Mouse (Mus musculus) heart, embryonic 14.5 days (tissue): ENCODE results near the gene Pisd. TPM values are rescaled to one million over a fixed set of nuclear protein-coding genes. Genes with fewer than 3 reads are reported as not detected.

Experiments used
- ATAC-seq: fragments of 200-750 bp; cut with Nextera tagmentation; 2 replicates; pipeline ENCODE4 v1.8.0; 2017; ENCODE audit warnings: low read depth, moderate TSS enrichment; ENCODE audit not compliant: insufficient number of reproducible peaks, insufficient read depth, low FRiP score
- H3K27ac ChIP-seq, 2 experiments: fragments of 200-500 bp in 1 of 2; fragments of 300-500 bp in 1 of 2; sonication (generic) in 1 of 2; replicated peaks in 1 of 2; 2 replicates each; pipeline ENCODE4 v1.5.1; 2012 to 2014; ENCODE audit warnings: low read depth in 2 of 2, low read length in 2 of 2, control low read depth in 1 of 2, mild to moderate bottlenecking in 1 of 2, mixed read lengths in 1 of 2; ENCODE audit not compliant: control insufficient read depth in 1 of 2, insufficient read depth in 1 of 2
- H3K27me3 ChIP-seq: fragments of 300-500 bp; sonication (generic); 2 replicates; pipeline ENCODE4 v1.6.1; 2014; ENCODE audit warnings: mild to moderate bottlenecking, low read length, control low read depth; ENCODE audit not compliant: control insufficient read depth, insufficient read depth
- H3K36me3 ChIP-seq: fragments of 300-500 bp; sonication (generic); 2 replicates; pipeline ENCODE4 v1.6.1; 2014; ENCODE audit warnings: mild to moderate bottlenecking, control low read depth, low read length, mixed read lengths; ENCODE audit not compliant: control insufficient read depth, insufficient read depth
- H3K4me1 ChIP-seq, 2 experiments: fragments of 200-500 bp in 1 of 2; fragments of 300-500 bp in 1 of 2; sonication (generic) in 1 of 2; 2 replicates each; pipeline ENCODE4 v1.6.1; 2012 to 2014; ENCODE audit warnings: low read length in 2 of 2, control low read depth in 1 of 2, mixed read lengths in 1 of 2; ENCODE audit not compliant: control insufficient read depth in 2 of 2, insufficient read depth in 2 of 2
- H3K4me2 ChIP-seq: fragments of 300-500 bp; sonication (generic); 2 replicates; pipeline ENCODE4 v1.6.1; 2014; ENCODE audit warnings: mild to moderate bottlenecking, low read length
- H3K4me3 ChIP-seq, 2 experiments: fragments of 200-500 bp in 1 of 2; fragments of 300-500 bp in 1 of 2; sonication (generic) in 1 of 2; 2 replicates each; pipeline ENCODE4 v1.5.1; 2012 to 2014; ENCODE audit warnings: low read length in 2 of 2, mild to moderate bottlenecking in 2 of 2, control low read depth in 1 of 2, low read depth in 1 of 2, moderate library complexity in 1 of 2; ENCODE audit not compliant: control insufficient read depth in 1 of 2, insufficient read depth in 1 of 2
- H3K9ac ChIP-seq: fragments of 300-500 bp; sonication (generic); 2 replicates; pipeline ENCODE4 v1.6.1; 2014; ENCODE audit warnings: mild to moderate bottlenecking, low read length
- H3K9me3 ChIP-seq: fragments of 300-500 bp; sonication (generic); 2 replicates; pipeline ENCODE4 v1.6.1; 2016; ENCODE audit warnings: low read length, control low read depth; ENCODE audit not compliant: control insufficient read depth
- WGBS: fragments of 180-500 bp; shearing (Covaris S2); extraction: QIAGEN DNeasy Blood & Tissue Kit; methylation state at CpG from one replicate; pipeline ENCODE4 v1.1.7; 2014; 5-methylcytosine and 5-hydroxymethylcytosine counted together
- polyA plus RNA-seq: library from polyadenylated mRNA; unstranded; fragments of >200 nt; fragmentation: Nextera tagmentation; extraction: Ambion mirVana; gene quantifications from 2 replicates; pipeline ENCODE4 v1.2.1, GENCODE M21; 2014

The Pisd gene
- polyA plus RNA-seq, 1 experiment from 2014 or later: 49.2 TPM

- 24% methylated on average over 5 of the region's 5 CpGs for WGBS
- ATAC-seq: no peak
- Histone ChIP-seq H3K9ac (peak overlapping the region; percentile 81), H3K4me2 (peak overlapping the region; percentile 95), H3K27ac (no peak overlapping the region), H3K4me1 (peaks cover 0 to 8% of the 10 kb centered on the region in 2 experiments; a peak in 2 of 4 replicates), H3K27me3 (no peaks in the 10 kb centered on the region), H3K36me3 (peaks cover 17% of the 10 kb centered on the region), H3K9me3 (no peaks in the 10 kb centered on the region), H3K4me3 (peak overlapping the region; percentile 68 to 92)
These were observed 720 bp downstream of the Pisd start for GRCm38 (mm10) chr5:32784726-32785125.

- 91% methylated on average over 5 of the region's 5 CpGs for WGBS
These were observed 3.9 kb downstream of the Pisd start for GRCm38 (mm10) chr5:32781596-32781995.

GRCm38 (mm10) chr5:32778168-32778567, 7.3 kb downstream of the Pisd start:
- H3K27ac ChIP-seq: no peak overlapping the region
- no peak overlapping the region for H3K4me2 ChIP-seq
- no peak overlapping the region for H3K4me3 ChIP-seq
- H3K36me3 ChIP-seq: peaks cover 11% of the 10 kb centered on the region; the same call in 1 of the 2 replicates
- no peaks in the 10 kb centered on the region for H3K27me3 ChIP-seq
- no peak overlapping the region for H3K9ac ChIP-seq
- 76% methylated on average over 3 of the region's 3 CpGs for WGBS
- no peaks in the 10 kb centered on the region for H3K4me1 ChIP-seq
- no peak for ATAC-seq
- H3K9me3 ChIP-seq: no peaks in the 10 kb centered on the region

More at GRCm38 (mm10) chr5:32781596-32781995, 3.9 kb downstream of the Pisd start:
- no peaks in the 10 kb centered on the region for H3K27me3 ChIP-seq
- H3K36me3 ChIP-seq: no peaks in the 10 kb centered on the region
- no peaks in the 10 kb centered on the region for H3K9me3 ChIP-seq
- no peak overlapping the region for H3K27ac ChIP-seq
- H3K4me1 ChIP-seq: peaks cover 0 to 8% of the 10 kb centered on the region in 2 experiments; a peak in 2 of 4 replicates
- no peak overlapping the region for H3K9ac ChIP-seq
- no peak for ATAC-seq
- no peak overlapping the region for H3K4me3 ChIP-seq
- H3K4me2 ChIP-seq: no peak overlapping the region

- Histone ChIP-seq H3K9me3 (no peaks in the 10 kb centered on the region), H3K4me3 (no peak overlapping the region), H3K27me3 (no peaks in the 10 kb centered on the region), H3K4me2 (no peak overlapping the region), H3K9ac (no peak overlapping the region), H3K4me1 (0 out of 4 replicates have a peak, but pooled peaks cover 0 to 4% of the 10 kb centered on the region in 2 experiments), H3K36me3 (peaks cover 18% of the 10 kb centered on the region; the same call in 1 of the 2 replicates), H3K27ac (no peak overlapping the region)
- 88% methylated on average over 2 of the region's 2 CpGs for WGBS
- ATAC-seq: no peak
These were observed 13.1 kb downstream of the Pisd start for GRCm38 (mm10) chr5:32772361-32772760.

- Histone ChIP-seq H3K4me1 (0 out of 4 replicates have a peak, but pooled peaks cover 0 to 4% of the 10 kb centered on the region in 2 experiments), H3K27ac (no peak overlapping the region), H3K9ac (no peak overlapping the region), H3K4me3 (no peak overlapping the region), H3K9me3 (no peaks in the 10 kb centered on the region), H3K4me2 (no peak overlapping the region), H3K36me3 (peaks cover 15% of the 10 kb centered on the region; the same call in 1 of the 2 replicates), H3K27me3 (no peaks in the 10 kb centered on the region)
- WGBS: 82% methylated on average over 4 of the region's 4 CpGs
- no peak for ATAC-seq
These were observed 17.6 kb downstream of the Pisd start for GRCm38 (mm10) chr5:32767636-32768373.

DNA sequence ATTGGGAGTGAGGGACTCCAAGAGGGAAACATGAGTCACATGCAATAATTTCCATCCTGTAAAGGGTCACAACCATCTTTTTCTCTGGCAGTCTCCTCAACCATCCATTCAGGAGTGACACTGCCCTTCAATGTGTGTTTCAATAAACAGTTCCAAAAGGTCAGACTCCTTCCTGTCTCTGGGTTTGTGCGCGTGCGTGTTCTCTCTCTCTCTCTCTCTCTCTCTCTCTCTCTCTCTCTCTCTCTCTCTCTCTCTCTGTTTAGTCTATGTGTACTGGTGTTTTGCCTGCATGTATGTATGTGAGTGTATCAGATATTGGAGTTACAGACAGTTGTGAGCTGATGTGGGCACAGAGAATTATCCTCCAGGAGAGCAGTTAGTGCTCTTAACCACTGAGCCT, 18.4 kb downstream of the Pisd start:
- H3K27me3 ChIP-seq: no peaks in the 10 kb centered on the region
- 75% methylated on average over 3 of the region's 3 CpGs for WGBS
- peaks cover 0 to 6% of the 10 kb centered on the region in 2 experiments; a peak in 1 of 4 replicates for H3K4me1 ChIP-seq
- H3K36me3 ChIP-seq: peaks cover 14% of the 10 kb centered on the region; the same call in 1 of the 2 replicates
- H3K27ac ChIP-seq: no peak overlapping the region
- H3K4me3 ChIP-seq: no peak overlapping the region
- no peak overlapping the region for H3K9ac ChIP-seq
- no peak for ATAC-seq
- H3K4me2 ChIP-seq: no peak overlapping the region
- H3K9me3 ChIP-seq: no peaks in the 10 kb centered on the region

DNA sequence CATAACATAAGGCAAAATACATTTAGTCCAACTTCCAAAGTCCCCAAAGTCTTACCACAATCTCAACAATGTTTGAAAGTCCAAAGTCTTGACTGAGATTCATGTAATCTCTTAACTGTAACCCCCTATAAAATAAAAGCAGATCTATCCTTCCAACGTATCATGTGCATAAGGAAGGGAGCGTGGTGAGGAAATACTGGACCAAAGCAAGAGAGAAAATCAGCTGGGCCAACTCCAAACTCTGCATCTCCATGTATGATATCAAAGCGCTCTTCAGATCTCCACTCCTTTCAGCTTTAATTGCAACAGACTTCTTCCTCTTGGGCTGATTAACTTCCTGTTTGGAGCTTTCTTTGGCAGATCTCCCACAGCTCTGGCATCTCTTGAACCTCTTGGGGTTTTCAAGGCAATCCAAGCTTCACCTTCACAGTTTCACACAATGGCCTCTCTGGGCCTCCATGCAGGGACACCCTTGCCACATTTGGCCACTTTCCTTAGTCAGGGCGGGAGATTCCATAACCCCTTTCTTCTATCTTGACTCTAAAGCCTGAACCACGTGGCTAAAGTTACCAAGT, 23.8 kb downstream of the Pisd start:
- no peaks in the 10 kb centered on the region for H3K27me3 ChIP-seq
- peaks cover 11% of the 10 kb centered on the region; the same call in 1 of the 2 replicates for H3K36me3 ChIP-seq
- no peak overlapping the region for H3K9ac ChIP-seq
- H3K4me1 ChIP-seq: peaks cover 5 to 8% of the 10 kb centered on the region in 2 experiments; a peak in 3 of 4 replicates
- H3K9me3 ChIP-seq: no peaks in the 10 kb centered on the region
- no peak overlapping the region for H3K4me3 ChIP-seq
- 65% methylated on average over 5 of the region's 5 CpGs for WGBS
- no peak overlapping the region for H3K27ac ChIP-seq
- ATAC-seq: no peak
- H3K4me2 ChIP-seq: no peak overlapping the region
